Mouse (Mus musculus): ENCODE measurements at regions not wholly inside any gene's neighbourhood (a gene's known extent, or its start where the extent isn't known, plus 50 kb on each side); places are given as distances from the start of the nearest gene placed in this dataset.

DNA sequence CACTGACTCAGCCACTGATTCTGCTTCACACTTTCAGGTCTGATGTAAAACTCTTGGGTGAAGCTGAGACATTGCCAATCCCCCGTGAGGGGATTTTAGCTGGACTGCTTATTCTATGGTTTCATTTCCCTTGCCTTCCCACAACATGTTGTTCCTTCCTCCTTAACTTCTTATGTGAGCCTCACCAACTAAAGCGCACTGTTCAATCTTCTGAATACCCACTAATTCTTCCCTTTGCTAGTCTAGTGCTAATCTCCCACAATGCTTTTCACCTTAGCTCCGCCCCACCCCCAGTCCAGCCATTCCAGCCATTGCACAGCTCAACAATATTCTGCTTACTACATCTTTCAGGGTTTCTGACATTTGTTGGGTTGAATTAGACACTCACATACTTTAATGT is 196.7 kb downstream of the Hlx start:
- TF ChIP-seq CTCF (IDR thresholded peaks at IDR 0.05 in 2 of 3, conservative IDR thresholded peaks at IDR 0.05 in 1 of 3; ENCODE audit: control insufficient read depth in 1 of 3, insufficient read depth in 1 of 3, low read depth in 2 of 3, low read length in 3 of 3, poor library complexity in 1 of 3, severe bottlenecking in 1 of 3) (no peak), USF2 (IDR thresholded peaks at IDR 0.05; ENCODE audit: borderline replicate concordance in 1 of 2, insufficient read depth in 1 of 2, low read depth in 1 of 2, low read length in 2 of 2) (no peak), NELFE (IDR thresholded peaks at IDR 0.05; ENCODE audit: low read depth, low read length) (no peak), E2F4 (IDR thresholded peaks at IDR 0.05; ENCODE audit: borderline replicate concordance, low read depth, low read length) (no peak), MAZ (IDR thresholded peaks at IDR 0.05; ENCODE audit: low read depth, low read length) (no peak), UBTF (IDR thresholded peaks at IDR 0.05; ENCODE audit: borderline replicate concordance, insufficient read depth, low read depth, low read length) (no peak), MYB (IDR thresholded peaks at IDR 0.05; ENCODE audit: low read depth, low read length) (no peak), MAX (IDR thresholded peaks at IDR 0.05; ENCODE audit: low read length) (no peak), HCFC1 (IDR thresholded peaks at IDR 0.05; ENCODE audit: low read depth, low read length) (no peak), POLR2AphosphoS2 (IDR thresholded peaks at IDR 0.05; ENCODE audit: low read length) (no peak)

Data from MEL (cell line).